Mouse (Mus musculus) kidney, adult 8-10 months (tissue): ENCODE data around the gene Ndufa4.
"Not testable (repeated sequence)": the region's sequence is repeated elsewhere in the genome, so short reads cannot be mapped to it uniquely, and the experiment has no call there.

Experiments used
- DNase-seq, 2 experiments: peaks; one replicate each; pipeline ENCODE4 v3.0.0; 2022

The Ndufa4 gene

DNA sequence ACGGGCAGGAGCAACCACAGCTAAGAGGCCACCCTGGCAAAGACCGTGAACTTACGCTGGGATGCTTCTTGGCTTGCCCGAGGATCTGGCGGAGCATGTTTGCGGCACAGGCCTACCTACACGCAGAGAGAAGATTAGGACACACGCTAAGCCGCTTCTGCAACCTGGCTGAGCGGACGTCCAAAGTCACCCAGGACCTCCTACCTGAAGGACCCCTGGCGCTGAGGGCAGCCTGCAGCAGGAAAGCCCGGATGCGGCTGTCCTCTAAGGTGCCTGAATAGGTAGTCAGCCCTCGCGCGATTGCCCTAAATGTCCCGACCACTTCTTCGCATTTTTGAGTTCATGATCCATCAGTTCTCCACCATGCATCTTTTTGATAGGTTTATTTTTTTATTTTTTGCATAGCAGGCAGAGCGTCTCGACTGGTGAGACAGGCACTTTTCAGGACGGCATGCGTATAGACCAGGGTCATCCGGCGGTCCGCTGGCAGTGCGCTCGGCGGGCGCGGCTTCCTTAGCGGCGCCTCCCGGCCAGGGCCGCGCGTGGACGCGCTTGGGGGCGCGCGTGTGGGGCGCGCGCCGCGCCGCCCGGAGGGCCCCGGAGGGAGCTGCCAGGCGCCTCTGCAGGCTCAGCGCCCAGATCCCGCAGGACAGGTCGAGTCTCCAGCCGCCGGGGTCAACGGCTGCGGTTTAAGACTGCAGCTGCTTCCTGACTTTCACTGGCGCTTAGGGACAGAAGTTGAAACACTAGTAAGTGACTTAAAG lies at the start of gene Ndufa4, which contains the start of gene Phf14:
Gene Ndufa4, minus strand, starts transcription at position 229 of the 764 bp plus-strand sequence.
Gene Phf14, plus strand, starts transcription at position 541 of the 764 bp plus-strand sequence.
- DNase-seq = peak; percentile 93 to 94

DNA sequence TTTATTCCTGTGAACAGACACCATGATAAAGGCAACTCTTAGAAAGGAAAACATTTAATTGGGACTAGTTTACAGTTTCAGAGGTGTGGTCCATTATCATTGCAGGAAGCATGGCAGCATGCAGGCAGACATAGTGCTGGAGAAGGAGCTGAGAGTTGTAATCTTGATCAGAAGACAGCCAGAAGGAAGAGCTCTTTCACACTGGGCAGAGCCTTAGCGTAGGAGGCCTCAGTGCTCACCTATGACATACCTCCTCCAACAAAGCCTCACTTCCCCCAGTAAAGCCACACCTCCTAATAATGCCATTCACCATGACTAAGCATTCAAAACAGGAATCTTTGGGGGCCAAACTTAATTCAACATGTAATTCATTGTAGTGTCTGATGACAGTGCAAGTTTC lies 40.8 kb upstream of the Ndufa4 start:
- DNase-seq = no peak

DNA sequence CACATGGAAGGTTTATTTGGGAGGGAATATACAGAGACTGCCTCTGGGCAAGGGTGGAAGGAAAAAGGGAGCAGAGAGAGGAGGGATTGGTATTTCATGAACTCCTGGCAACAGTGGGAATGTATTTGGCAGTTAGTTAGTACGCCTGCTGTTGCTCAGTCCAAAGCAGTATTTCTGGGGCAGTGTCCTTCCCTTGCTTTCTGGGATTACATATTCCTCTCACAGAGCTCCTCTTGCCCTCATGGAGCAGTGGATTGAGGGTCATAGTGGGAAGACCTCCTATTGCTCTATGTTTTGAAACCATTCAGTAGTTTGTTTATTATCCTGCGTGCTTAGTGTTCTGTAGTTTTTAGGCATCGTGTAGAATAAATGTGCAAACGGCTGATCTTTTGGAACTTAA lies 34.8 kb upstream of the Ndufa4 start:
- DNase-seq = no peak

DNA sequence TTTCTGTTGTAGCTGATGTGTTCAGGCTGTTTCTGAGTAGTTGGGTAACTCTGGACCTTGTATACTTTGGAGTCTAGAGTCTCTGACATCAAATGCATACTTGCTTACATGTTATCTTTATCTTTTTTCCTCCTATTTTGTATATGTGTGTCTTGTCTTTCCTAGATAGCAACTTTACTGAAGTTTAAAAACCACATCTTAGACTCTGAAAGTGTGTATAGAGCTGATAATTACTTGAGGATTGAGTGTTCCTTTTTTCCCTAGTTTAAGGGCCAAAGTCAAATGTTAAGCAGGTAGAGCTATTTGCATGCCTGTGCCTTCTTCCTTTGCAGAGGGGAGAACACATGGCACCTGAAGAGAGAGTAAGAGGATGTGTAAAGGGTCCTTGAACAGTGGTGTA lies 33.6 kb upstream of the Ndufa4 start:
- DNase-seq = no peak

DNA sequence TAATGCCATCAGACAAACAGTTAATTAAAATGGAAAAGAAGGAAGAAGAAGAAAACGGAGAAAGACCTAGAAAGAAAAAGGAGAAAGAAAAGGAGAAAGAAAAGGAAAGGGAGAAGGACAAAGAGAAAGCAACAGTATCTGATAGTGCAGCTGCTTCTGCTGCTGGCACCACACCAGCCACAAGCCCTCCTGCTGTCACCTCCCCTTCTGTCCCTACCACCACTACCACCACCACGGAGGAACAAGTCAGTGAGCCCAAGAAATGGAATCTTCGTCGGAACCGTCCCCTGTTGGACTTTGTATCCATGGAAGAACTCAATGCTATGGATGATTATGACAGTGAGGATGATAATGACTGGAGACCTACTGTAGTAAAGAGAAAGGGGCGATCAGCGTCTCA lies 26.1 kb upstream of the Ndufa4 start:
- DNase-seq = no peak

DNA sequence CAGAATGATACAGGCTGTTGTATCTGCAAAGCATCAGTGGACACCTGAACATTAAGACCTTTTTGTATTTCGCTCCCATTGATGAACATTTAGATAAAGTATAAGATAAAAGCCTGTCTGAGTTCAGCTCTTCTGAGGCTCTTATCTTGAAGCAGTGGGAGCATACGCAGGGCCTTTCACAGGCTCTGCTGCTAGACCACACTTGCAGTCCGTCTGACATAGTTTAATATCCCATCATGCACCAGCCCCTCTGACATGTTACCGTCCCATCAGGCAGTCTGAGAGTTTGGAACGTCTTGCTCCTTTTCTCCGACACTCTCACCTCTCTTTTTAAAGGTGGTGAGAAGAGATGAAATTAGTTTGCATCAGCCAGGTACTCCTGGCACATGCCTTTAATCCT lies 20.2 kb upstream of the Ndufa4 start:
- DNase-seq = no peak

DNA sequence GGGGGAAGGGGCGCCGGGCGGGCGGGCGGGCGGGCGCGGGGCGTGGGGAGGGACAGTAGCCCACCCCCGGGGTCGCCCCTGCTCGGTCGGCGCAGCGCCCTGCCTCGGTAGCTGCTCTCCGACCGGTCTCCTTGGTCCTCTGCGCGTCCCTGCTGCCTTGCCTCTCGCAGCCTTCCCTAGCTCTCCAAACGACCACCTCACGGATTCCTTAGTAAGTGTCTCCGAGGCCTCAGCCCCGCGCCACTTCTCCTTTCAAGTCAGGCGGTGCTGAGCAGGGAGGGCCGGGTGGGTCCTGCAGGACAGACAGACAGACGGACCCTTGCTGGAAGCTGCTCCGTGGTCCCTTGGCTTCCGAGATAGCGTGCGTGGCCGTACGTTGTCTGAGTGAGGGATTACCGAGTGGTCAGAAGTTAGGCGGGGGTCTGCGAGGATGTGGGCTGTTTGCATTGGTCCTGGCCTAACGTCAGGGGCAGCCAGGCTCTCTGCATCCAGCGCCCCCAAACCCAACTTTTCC lies 18.8 kb upstream of the Ndufa4 start:
- peak in 1 of 2 experiments; percentile 6 for DNase-seq

DNA sequence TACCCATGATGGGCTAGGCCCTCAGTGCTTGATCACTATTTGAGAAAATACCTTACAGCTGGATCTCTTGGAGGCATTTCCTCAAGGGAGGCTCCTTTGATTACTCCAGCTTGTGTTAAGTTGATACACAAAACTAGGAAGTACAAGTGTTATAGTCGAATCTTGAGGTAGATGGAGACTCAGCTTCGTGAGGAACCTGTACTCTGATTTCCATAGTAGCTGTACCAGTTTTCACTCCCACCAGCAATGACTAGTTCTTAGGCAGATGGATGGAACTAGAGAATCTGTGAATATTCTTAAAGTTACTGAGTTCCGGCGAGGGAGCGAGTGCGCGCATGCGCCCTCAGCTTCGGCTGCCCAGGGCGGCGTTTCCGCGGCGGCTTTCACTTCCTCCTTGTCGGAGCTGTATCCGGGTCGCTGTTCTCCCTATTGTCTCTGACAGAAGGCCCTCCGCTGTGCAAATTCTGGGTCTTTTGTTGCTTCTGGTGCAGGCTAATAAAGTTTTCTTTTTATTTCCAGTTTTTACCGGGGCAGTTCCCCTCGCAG lies 18.3 kb upstream of the Ndufa4 start:
- DNase-seq = peak; percentile 81 to 90

DNA sequence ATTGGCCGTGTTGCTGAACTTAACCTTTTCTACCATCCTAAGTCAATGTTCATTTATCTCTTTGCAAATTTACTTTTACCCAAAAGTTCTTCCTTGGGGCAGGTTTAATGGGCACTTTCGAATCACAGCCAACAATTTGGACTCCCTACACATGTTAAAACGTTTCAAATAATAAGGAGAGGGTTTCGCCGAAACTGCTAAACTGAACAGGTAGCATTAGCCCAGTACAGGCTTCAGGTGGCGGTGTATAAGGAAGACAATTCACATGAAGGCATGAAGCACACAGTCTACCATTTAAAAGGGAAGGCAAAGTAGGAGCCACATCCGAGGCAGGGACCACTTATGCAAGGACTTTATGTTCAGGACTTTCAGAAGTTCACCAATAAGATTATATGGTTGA lies 873 bp upstream of the Ndufa4 start:
- DNase-seq = no peak

DNA sequence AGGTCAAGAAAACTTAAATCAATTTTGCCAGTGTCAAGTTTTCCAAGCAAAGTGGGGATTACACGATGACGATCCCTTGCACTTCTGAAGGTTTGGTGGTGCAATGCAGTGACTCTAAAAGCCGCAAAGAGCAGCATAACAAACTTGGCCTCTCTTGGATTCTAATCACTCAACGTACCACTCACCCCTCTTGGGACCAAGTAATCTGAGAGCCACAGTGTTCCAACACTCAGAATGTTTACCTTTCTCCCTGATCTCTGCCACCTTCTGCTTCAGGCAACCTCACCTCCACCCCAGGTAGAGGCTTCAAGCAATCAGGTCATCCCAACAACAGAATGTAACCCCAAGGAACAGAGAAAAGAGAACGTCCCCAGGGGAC lies 418 bp downstream of the Ndufa4 start:
- DNase-seq = no peak

DNA sequence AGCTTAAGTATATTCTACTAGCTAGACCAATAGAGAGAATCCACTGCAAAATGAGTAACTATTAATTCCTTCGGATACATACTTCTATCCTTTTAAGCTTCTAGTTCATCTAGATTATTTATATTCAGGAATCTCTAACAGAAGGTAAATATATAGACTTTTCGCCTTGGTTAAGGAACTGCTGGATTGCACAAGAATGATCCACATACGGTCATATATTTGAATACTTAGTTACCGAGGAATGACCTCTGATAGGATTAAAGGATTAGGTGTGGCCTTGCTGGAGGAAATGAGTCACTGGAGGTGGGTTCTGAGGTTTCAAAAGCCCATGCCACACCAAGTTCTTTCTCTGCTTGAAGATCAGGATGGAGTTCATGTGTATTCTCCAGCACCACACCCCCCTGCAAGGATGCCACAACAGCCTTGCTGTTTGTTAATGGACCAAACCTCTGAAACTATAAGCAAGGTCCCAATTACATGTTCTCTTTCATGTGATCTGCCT lies 6.4 kb downstream of the Ndufa4 start:
- no peak for DNase-seq

DNA sequence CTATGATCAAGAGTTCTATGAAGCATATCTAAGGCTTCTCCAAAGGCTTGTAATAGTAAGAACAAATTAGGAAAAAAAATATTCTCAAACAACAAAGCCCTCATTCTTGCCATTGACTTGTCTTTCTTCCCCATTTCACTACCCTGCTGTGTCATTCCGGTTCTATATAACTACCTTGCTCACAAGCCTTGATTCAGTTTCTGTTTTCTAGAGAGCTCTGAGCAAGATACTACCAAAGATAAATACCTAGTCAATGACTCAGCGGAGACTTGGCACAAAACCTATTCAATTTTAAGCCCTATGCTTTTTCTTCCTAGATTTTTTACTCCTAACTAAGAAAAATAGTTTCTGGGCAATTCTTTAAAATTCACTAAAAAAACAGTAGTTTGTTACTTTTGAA lies 31.9 kb downstream of the Ndufa4 start:
- DNase-seq = not testable (repeated sequence)
